Mouse (Mus musculus) lung, embryonic 15.5 days (tissue): ENCODE data around the gene Tmem63b. TPM values are rescaled to one million over a fixed set of nuclear protein-coding genes. Genes with fewer than 3 reads are reported as not detected.

Experiments used
- ATAC-seq: fragments of 200-750 bp; cut with Nextera tagmentation; 2 replicates; pipeline ENCODE4 v1.8.0; 2017; ENCODE audit warnings: moderate number of reproducible peaks, borderline replicate concordance; ENCODE audit not compliant: low FRiP score, low TSS enrichment; ENCODE audit errors: extremely low read depth
- H3K27ac ChIP-seq: fragments of 300-500 bp; sonication (generic); 2 replicates; pipeline ENCODE4 v1.5.1; 2015; ENCODE audit warnings: moderate library complexity, mild to moderate bottlenecking, inconsistent platforms
- H3K27me3 ChIP-seq: fragments of 300-500 bp; sonication (generic); 2 replicates; pipeline ENCODE4 v1.6.1; 2015; ENCODE audit warnings: inconsistent platforms
- H3K36me3 ChIP-seq: fragments of 300-500 bp; sonication (generic); 2 replicates; pipeline ENCODE4 v1.6.1; 2015; ENCODE audit warnings: inconsistent platforms
- H3K4me1 ChIP-seq: fragments of 300-500 bp; sonication (generic); 2 replicates; pipeline ENCODE4 v1.6.1; 2015; ENCODE audit warnings: inconsistent platforms
- H3K4me2 ChIP-seq: fragments of 300-500 bp; sonication (generic); 2 replicates; pipeline ENCODE4 v1.6.1; 2015; ENCODE audit warnings: inconsistent platforms, mild to moderate bottlenecking, moderate library complexity
- H3K4me3 ChIP-seq: fragments of 300-500 bp; sonication (generic); 2 replicates; pipeline ENCODE4 v1.5.1; 2015; ENCODE audit warnings: mild to moderate bottlenecking, inconsistent platforms
- H3K9ac ChIP-seq: fragments of 300-500 bp; sonication (generic); 2 replicates; pipeline ENCODE4 v1.6.1; 2015; ENCODE audit warnings: inconsistent platforms
- H3K9me3 ChIP-seq: fragments of 300-500 bp; sonication (generic); 2 replicates; pipeline ENCODE4 v1.6.1; 2016; ENCODE audit warnings: inconsistent platforms
- WGBS: fragments of 180-500 bp; shearing (Covaris S2); methylation state at CpG from one replicate; pipeline ENCODE4 v1.1.7; 2015; 5-methylcytosine and 5-hydroxymethylcytosine counted together
- polyA plus RNA-seq: library from polyadenylated mRNA; unstranded; fragments of >200 nt; fragmentation: Nextera tagmentation; extraction: Ambion mirVana; gene quantifications from 2 replicates; pipeline ENCODE4 v1.2.1, GENCODE M21; 2015

Tmem63b gene
- 41.3 and 48.0 TPM in 2 replicates for polyA plus RNA-seq

- Histone ChIP-seq H3K36me3 (no peaks in the 10 kb centered on the region), H3K27me3 (no peaks in the 10 kb centered on the region), H3K9me3 (no peaks in the 10 kb centered on the region), H3K4me3 (peak within 1 kb of the TSS; percentile 93), H3K4me2 (peak within 1 kb of the TSS; percentile 76), H3K9ac (peak within 1 kb of the TSS; percentile 95), H3K4me1 (peaks cover 31% of the 10 kb centered on the region), H3K27ac (peak within 1 kb of the TSS; percentile 83)
- 5% methylated on average over 12 of the region's 12 CpGs for WGBS
- no peak for ATAC-seq
Observed at GRCm38 (mm10) chr17:45686716-45687115, at the start of gene Tmem63b. Gene Tmem63b, minus strand, starts transcription at chr17:45686905.

GRCm38 (mm10) chr17:45735382-45736310 lies 48.9 kb upstream of the Tmem63b start:
- peaks cover 15% of the 10 kb centered on the region for H3K27me3 ChIP-seq
- ATAC-seq, result peak; percentile 46; the same call in 1 of the 2 replicates
- H3K4me3 ChIP-seq, result peak overlapping the region; percentile 42
- peak overlapping the region; percentile 39 for H3K9ac ChIP-seq
- H3K36me3 ChIP-seq, result no peaks in the 10 kb centered on the region
- H3K4me1 ChIP-seq, result peaks cover 39% of the 10 kb centered on the region
- no peaks in the 10 kb centered on the region for H3K9me3 ChIP-seq
- peak overlapping the region; percentile 81 for H3K4me2 ChIP-seq
- WGBS, result 6% methylated on average over 10 of the region's 10 CpGs
- peak overlapping the region; percentile 92 for H3K27ac ChIP-seq

GRCm38 (mm10) chr17:45734881-45735280 lies 48.2 kb upstream of the Tmem63b start:
- H3K4me3 ChIP-seq, result no peak overlapping the region
- no peaks in the 10 kb centered on the region for H3K36me3 ChIP-seq
- no peaks in the 10 kb centered on the region for H3K9me3 ChIP-seq
- peak overlapping the region; percentile 46 for H3K27ac ChIP-seq
- H3K9ac ChIP-seq, result no peak overlapping the region
- WGBS, result 74% methylated on average over 4 of the region's 4 CpGs
- no peak overlapping the region for H3K4me2 ChIP-seq
- peaks cover 39% of the 10 kb centered on the region for H3K4me1 ChIP-seq
- ATAC-seq, result no peak
- H3K27me3 ChIP-seq, result peaks cover 18% of the 10 kb centered on the region

GRCm38 (mm10) chr17:45734333-45734732 lies 47.6 kb upstream of the Tmem63b start:
- peak overlapping the region; percentile 37; the same call in 1 of the 2 replicates for H3K4me3 ChIP-seq

GRCm38 (mm10) chr17:45733735-45734301 lies 47.1 kb upstream of the Tmem63b start, which contains the start of gene 1600014C23Rik:
Gene 1600014C23Rik, minus strand, starts transcription at chr17:45733844.
- WGBS, result 2% methylated on average over 41 of the region's 41 CpGs
- no peaks in the 10 kb centered on the region for H3K36me3 ChIP-seq
- H3K9me3 ChIP-seq, result no peaks in the 10 kb centered on the region
- H3K9ac ChIP-seq, result peak within 1 kb of the TSS; percentile 41
- H3K27me3 ChIP-seq, result peaks cover 20% of the 10 kb centered on the region
- ATAC-seq, result peak; percentile 4; the same call in 1 of the 2 replicates
- peak within 1 kb of the TSS; percentile 2; the same call in 1 of the 2 replicates for H3K27ac ChIP-seq
- peak within 1 kb of the TSS; percentile 84 for H3K4me2 ChIP-seq
- H3K4me3 ChIP-seq, result peak within 1 kb of the TSS; percentile 37
- peaks cover 39% of the 10 kb centered on the region for H3K4me1 ChIP-seq

More at GRCm38 (mm10) chr17:45734333-45734732, 47.6 kb upstream of the Tmem63b start:
- ATAC-seq, result no peak
- H3K9me3 ChIP-seq, result no peaks in the 10 kb centered on the region
- H3K27me3 ChIP-seq, result peaks cover 20% of the 10 kb centered on the region
- no peaks in the 10 kb centered on the region for H3K36me3 ChIP-seq
- 0 out of 2 replicates have a peak overlapping the region, but pooled peaks have one; percentile 2 for H3K27ac ChIP-seq
- peak overlapping the region; percentile 41 for H3K9ac ChIP-seq
- H3K4me2 ChIP-seq, result peak overlapping the region; percentile 84
- WGBS, result 21% methylated on average over 3 of the region's 3 CpGs
- H3K4me1 ChIP-seq, result peaks cover 39% of the 10 kb centered on the region

GRCm38 (mm10) chr17:45733038-45733734 lies 46.5 kb upstream of the Tmem63b start:
- peak overlapping the region; percentile 84 for H3K4me2 ChIP-seq
- H3K27ac ChIP-seq, result 0 out of 2 replicates have a peak overlapping the region, but pooled peaks have one; percentile 2
- peak overlapping the region; percentile 37 for H3K4me3 ChIP-seq
- H3K36me3 ChIP-seq, result no peaks in the 10 kb centered on the region
- peaks cover 20% of the 10 kb centered on the region for H3K27me3 ChIP-seq
- no peak for ATAC-seq
- 0 out of 2 replicates have a peak overlapping the region, but pooled peaks have one; percentile 41 for H3K9ac ChIP-seq
- WGBS, result 67% methylated on average over 19 of the region's 19 CpGs
- H3K4me1 ChIP-seq, result peaks cover 39% of the 10 kb centered on the region
- no peaks in the 10 kb centered on the region for H3K9me3 ChIP-seq

- Histone ChIP-seq H3K4me2 (no peak overlapping the region), H3K36me3 (no peaks in the 10 kb centered on the region), H3K27me3 (peaks cover 20% of the 10 kb centered on the region), H3K27ac (no peak overlapping the region), H3K9ac (no peak overlapping the region), H3K4me1 (peaks cover 33% of the 10 kb centered on the region), H3K9me3 (no peaks in the 10 kb centered on the region), H3K4me3 (no peak overlapping the region)
- ATAC-seq, result no peak
- 18% methylated on average over 9 of the region's 9 CpGs for WGBS
Observed at GRCm38 (mm10) chr17:45731172-45731864, 44.6 kb upstream of the Tmem63b start.

- no peaks in the 10 kb centered on the region for H3K9me3 ChIP-seq
- 83% methylated on average over 4 of the region's 4 CpGs for WGBS
- peaks cover 33% of the 10 kb centered on the region for H3K4me1 ChIP-seq
- H3K27ac ChIP-seq, result no peak overlapping the region
- H3K27me3 ChIP-seq, result peaks cover 20% of the 10 kb centered on the region
- H3K9ac ChIP-seq, result no peak overlapping the region
- H3K4me3 ChIP-seq, result no peak overlapping the region
- H3K4me2 ChIP-seq, result no peak overlapping the region
- no peak for ATAC-seq
- no peaks in the 10 kb centered on the region for H3K36me3 ChIP-seq
Observed at GRCm38 (mm10) chr17:45730696-45731095, 44.0 kb upstream of the Tmem63b start.

GRCm38 (mm10) chr17:45729387-45729786 lies 42.7 kb upstream of the Tmem63b start:
- no peak overlapping the region for H3K4me2 ChIP-seq
- no peak overlapping the region for H3K4me3 ChIP-seq
- H3K36me3 ChIP-seq, result no peaks in the 10 kb centered on the region
- H3K27me3 ChIP-seq, result peaks cover 20% of the 10 kb centered on the region
- peaks cover 20% of the 10 kb centered on the region for H3K4me1 ChIP-seq
- no peak for ATAC-seq
- H3K9me3 ChIP-seq, result no peaks in the 10 kb centered on the region
- H3K27ac ChIP-seq, result no peak overlapping the region
- H3K9ac ChIP-seq, result no peak overlapping the region
- 37% methylated on average over 10 of the region's 10 CpGs for WGBS

- Histone ChIP-seq H3K4me3 (no peak overlapping the region), H3K9me3 (no peaks in the 10 kb centered on the region), H3K4me2 (no peak overlapping the region), H3K27ac (no peak overlapping the region), H3K4me1 (peaks cover 15% of the 10 kb centered on the region; the same call in 1 of the 2 replicates), H3K9ac (no peak overlapping the region), H3K36me3 (no peaks in the 10 kb centered on the region), H3K27me3 (peaks cover 15% of the 10 kb centered on the region)
- WGBS, result 51% methylated on average over 8 of the region's 8 CpGs
- ATAC-seq, result no peak
Observed at GRCm38 (mm10) chr17:45727983-45728723, 41.4 kb upstream of the Tmem63b start.
